Mouse (Mus musculus) forebrain, postnatal 0 days (tissue): ENCODE results near the gene Dab2. TPM values are rescaled to one million over a fixed set of nuclear protein-coding genes. Genes with fewer than 3 reads are reported as not detected.

Experiments
- ATAC-seq: fragments of 200-750 bp; cut with Nextera tagmentation; 2 replicates; pipeline ENCODE4 v1.8.0; 2017; ENCODE audit warnings: mild to moderate bottlenecking, moderate library complexity
- DNase-seq: peaks from one replicate; pipeline ENCODE4 v3.0.0-alpha.2; 2015
- H3K27ac ChIP-seq: fragments of 300-500 bp; sonication (generic); 2 replicates; pipeline ENCODE4 v1.5.1; 2014; ENCODE audit warnings: low read depth, mild to moderate bottlenecking, antibody characterized with exemption, low read length, moderate library complexity, mixed read lengths
- H3K27me3 ChIP-seq: fragments of 300-500 bp; sonication (generic); 2 replicates; pipeline ENCODE4 v1.6.1; 2014; ENCODE audit warnings: mild to moderate bottlenecking, low read length, mixed read lengths; ENCODE audit not compliant: insufficient read depth
- H3K36me3 ChIP-seq: fragments of 300-500 bp; sonication (generic); 2 replicates; pipeline ENCODE4 v1.6.1; 2014; ENCODE audit warnings: mild to moderate bottlenecking, moderate library complexity; ENCODE audit not compliant: insufficient read depth
- H3K4me1 ChIP-seq: fragments of 300-500 bp; sonication (generic); 2 replicates; pipeline ENCODE4 v1.6.1; 2014; ENCODE audit warnings: antibody characterized with exemption; ENCODE audit not compliant: insufficient read depth
- H3K4me2 ChIP-seq: fragments of 300-500 bp; sonication (generic); 2 replicates; pipeline ENCODE4 v1.6.1; 2014; ENCODE audit warnings: low read depth, mild to moderate bottlenecking, moderate library complexity
- H3K4me3 ChIP-seq: fragments of 300-500 bp; sonication (generic); 2 replicates; pipeline ENCODE4 v1.5.1; 2014; ENCODE audit warnings: low read depth, low read length, mixed read lengths
- H3K9ac ChIP-seq: fragments of 300-500 bp; sonication (generic); 2 replicates; pipeline ENCODE4 v1.6.1; 2014; ENCODE audit warnings: mild to moderate bottlenecking
- H3K9me3 ChIP-seq: fragments of 300-500 bp; sonication (generic); 2 replicates; pipeline ENCODE4 v1.6.1; 2016; ENCODE audit warnings: low read length
- CTCF ChIP-seq: sonication (generic); IDR thresholded peaks from 2 replicates; pipeline ENCODE4 v1.5.1; 2016; ENCODE audit warnings: antibody characterized with exemption, control low read depth, low read depth
- WGBS: fragments of 180-500 bp; shearing (Covaris S2); extraction: QIAGEN DNeasy Blood & Tissue Kit; methylation state at CpG from one replicate; pipeline ENCODE4 v1.1.7; 2014; 5-methylcytosine and 5-hydroxymethylcytosine counted together
- polyA plus RNA-seq: library from polyadenylated mRNA; unstranded; fragments of >200 nt; fragmentation: Nextera tagmentation; extraction: Ambion mirVana; gene quantifications from 2 replicates; pipeline ENCODE4 v1.2.1, GENCODE M21; 2015
- total RNA-seq: library from RNA; depleted of rRNA; stranded (reverse); fragments of >200 nt; gene quantifications from 2 replicates; pipeline ENCODE4 v1.2.3, GENCODE M21; 2014

The Dab2 gene
- total and polyA plus RNA-seq, 2 experiments from 2014 or later: 14.3 to 18.2 TPM

DNA sequence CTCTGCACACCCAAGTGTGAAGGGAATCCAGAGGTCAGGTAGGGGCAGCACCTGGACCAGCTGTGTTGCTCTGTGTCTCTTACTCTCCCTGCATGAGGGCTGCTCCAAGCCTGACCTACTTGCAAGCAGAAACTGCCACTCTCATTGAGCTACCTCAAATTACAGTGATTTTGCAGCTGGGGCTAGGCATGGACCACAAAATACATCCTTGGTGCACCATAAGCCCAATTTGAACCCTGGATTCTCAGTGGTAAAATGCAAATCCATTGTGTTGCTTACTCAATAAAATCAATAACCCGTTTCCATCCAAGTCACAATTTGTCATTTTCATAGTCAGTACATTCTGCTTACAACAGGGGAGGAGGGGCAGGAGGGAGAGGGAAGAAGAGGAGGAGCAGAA lies 85.7 kb downstream of the Dab2 start:
- Histone ChIP-seq H3K4me1 (no peaks in the 10 kb centered on the region), H3K9me3 (no peaks in the 10 kb centered on the region)
- no peak for ATAC-seq

DNA sequence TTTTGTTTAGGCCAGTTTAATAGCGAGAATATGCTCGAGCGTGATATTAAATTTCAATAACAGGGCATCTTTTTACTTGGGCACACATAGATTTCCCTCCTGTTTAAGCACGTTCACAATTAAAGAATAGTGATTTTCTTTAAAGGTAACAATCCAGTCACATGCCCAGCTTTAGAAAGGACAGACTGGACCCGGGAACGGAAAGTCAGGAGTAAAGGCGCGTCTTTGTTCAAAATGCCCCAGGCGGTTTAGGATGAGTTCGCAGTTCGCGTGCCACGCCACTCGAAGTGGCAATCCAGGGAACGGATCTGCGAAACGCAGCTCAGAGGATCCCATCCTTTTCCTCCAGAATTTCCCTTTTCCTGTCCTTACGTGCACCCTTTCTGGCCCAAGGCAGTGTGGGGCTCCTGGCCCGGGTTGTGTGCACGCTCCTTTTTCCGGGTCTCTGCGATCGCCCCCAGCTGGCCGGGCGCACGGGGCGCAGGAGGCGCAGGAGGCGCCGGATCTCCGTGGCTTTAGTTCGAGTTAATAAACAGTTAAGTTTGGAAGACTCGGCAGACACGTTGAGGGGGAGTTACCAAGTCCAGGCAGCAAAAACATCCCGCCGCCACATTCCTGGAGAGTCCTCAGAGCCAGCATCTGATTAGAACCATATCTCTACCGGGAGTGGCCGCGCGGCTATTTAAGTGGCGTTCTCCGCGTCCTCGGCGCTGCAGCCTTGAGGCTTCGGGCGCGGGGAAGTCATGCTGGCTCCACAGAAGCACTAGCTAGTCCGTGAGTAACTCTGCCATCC lies 86.8 kb downstream of the Dab2 start:
- H3K27me3 ChIP-seq: peaks cover 4% of the 10 kb centered on the region; the same call in 1 of the 2 replicates
- no peaks in the 10 kb centered on the region for H3K36me3 ChIP-seq
- peak; percentile 61 for TF ChIP-seq CTCF
- WGBS: 2% methylated on average over 49 of the region's 49 CpGs
- ATAC-seq (peak; percentile 95), DNase-seq (peak; percentile 65)
- H3K4me3 ChIP-seq: peak overlapping the region; percentile 52
- peak overlapping the region; percentile 35 for H3K9ac ChIP-seq
- no peaks in the 10 kb centered on the region for H3K4me1 ChIP-seq
- H3K4me2 ChIP-seq: peak overlapping the region; percentile 78
- H3K9me3 ChIP-seq: no peaks in the 10 kb centered on the region
- H3K27ac ChIP-seq: no peak overlapping the region

More for the DNA sequence above, 85.7 kb downstream of the Dab2 start:
- H3K4me2 ChIP-seq: no peak overlapping the region
- peaks cover 4% of the 10 kb centered on the region; the same call in 1 of the 2 replicates for H3K27me3 ChIP-seq
- no peak for DNase-seq
- H3K27ac ChIP-seq: no peak overlapping the region
- no peak overlapping the region for H3K4me3 ChIP-seq
- H3K9ac ChIP-seq: no peak overlapping the region
- WGBS: 28% methylated on average over 1 of the region's 1 CpGs
- H3K36me3 ChIP-seq: no peaks in the 10 kb centered on the region
- no peak for TF ChIP-seq CTCF

DNA sequence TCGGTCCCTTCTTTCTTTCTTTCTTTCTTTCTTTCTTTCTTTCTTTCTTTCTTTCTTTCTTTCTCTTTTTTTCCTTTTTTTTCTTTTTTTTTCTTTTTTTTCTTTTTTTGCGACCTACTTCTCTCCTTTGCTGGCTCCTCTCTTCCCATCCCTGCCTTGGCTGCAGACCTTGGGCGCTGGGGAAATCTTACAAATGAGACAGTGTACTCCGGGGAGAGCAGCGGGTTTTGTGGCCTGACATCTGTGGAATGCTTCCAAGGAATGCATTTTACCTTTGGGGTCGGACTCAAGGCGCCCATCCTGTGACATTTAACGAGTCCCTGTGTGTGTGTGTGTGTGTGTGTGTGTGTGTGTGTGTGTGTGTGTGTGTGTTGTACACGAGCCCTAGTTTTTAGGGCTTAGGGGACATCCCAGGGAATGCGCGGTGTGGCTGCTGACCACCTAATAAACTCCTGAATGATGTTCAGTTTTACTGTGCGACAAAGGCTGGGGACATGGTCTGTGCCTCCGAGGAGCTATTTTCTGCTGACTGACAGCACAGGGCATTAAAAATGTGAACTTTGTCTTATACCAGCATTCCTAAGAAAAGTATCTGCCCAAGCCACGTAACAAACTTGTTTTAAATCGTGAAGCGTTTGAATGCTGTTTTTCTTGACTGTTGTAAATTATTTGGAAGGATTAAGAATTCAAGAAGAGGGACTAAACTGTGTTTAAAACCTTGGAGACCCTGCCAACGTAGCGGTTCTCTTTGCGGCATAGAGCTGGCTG lies 87.6 kb downstream of the Dab2 start:
- H3K36me3 ChIP-seq: no peaks in the 10 kb centered on the region
- H3K27ac ChIP-seq: no peak overlapping the region
- DNase-seq: peak; percentile 5
- peak overlapping the region; percentile 78 for H3K4me2 ChIP-seq
- no peaks in the 10 kb centered on the region for H3K9me3 ChIP-seq
- no peaks in the 10 kb centered on the region for H3K4me1 ChIP-seq
- no peak for ATAC-seq
- 6% methylated on average over 19 of the region's 19 CpGs for WGBS
- peaks cover 4% of the 10 kb centered on the region; the same call in 1 of the 2 replicates for H3K27me3 ChIP-seq
- TF ChIP-seq CTCF: no peak
- peak overlapping the region; percentile 52 for H3K4me3 ChIP-seq
- H3K9ac ChIP-seq: peak overlapping the region; percentile 35

DNA sequence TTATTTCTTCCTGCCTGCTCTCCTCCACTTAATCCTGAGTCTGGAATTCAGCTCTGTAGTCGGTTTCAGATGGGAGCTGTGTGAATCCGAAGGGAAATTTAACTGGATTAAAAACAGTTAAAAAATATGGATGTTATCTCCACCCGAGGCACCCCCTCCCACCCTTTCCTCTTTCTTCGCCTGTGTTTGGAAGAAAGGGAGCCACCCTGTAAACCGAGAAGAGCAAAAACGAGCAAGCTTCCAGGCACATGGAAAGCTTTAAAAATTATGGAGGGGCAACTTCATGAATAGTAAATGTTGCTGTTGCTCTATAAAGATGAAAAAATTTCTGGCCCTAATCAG lies 88.1 kb downstream of the Dab2 start:
- 19% methylated on average over 6 of the region's 6 CpGs for WGBS
- Histone ChIP-seq H3K4me2 (peak overlapping the region; percentile 78), H3K36me3 (no peaks in the 10 kb centered on the region), H3K4me1 (no peaks in the 10 kb centered on the region), H3K27ac (no peak overlapping the region), H3K9ac (peak overlapping the region; percentile 10; the same call in 1 of the 2 replicates), H3K4me3 (peak overlapping the region; percentile 52), H3K27me3 (peaks cover 4% of the 10 kb centered on the region; the same call in 1 of the 2 replicates), H3K9me3 (no peaks in the 10 kb centered on the region)
- TF ChIP-seq CTCF: no peak
- DNase-seq (no peak), ATAC-seq (no peak)

DNA sequence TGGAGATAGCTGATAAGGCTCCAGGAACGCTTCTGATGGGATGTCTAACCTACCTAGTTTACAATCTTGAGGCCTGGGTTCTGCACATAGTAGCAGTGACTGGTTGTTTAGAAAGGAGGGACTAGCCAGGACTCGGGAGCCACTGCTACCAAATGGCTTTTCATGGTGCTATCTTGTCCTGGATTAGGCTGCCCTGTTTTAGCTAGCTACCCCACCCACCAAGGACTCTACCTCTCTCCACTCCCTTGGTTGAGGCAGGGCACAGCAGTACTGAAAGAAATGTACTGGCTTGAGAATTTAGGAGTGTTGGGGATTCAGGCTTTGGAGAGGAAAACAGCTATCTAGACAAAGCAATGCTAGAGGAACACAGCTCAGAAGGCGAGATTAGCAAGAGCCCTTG lies 88.6 kb downstream of the Dab2 start:
- Histone ChIP-seq H3K9ac (no peak overlapping the region; the same call in 1 of the 2 replicates), H3K4me3 (peak overlapping the region; percentile 52; the same call in 1 of the 2 replicates)

DNA sequence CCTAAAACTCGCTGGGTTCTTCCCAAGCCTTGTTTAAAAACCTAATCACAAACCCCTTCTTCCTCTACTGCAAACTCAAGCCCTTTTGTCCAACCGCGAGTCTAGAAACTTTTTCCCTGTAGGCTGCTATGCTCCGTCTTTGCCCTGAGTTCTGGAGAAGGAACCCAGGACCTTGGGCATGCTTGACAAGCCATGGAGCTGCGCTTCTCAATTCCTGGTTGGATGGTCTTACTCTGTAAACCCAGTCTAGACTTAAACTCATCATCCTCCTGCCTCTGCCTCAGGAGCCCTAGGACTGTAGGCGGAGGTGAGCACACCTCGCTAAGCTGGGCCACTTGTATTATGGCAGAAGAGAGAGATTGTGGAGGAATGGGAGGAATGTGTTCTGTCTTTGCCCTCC lies 89.0 kb downstream of the Dab2 start:
- Histone ChIP-seq H3K27ac (no peak overlapping the region), H3K9ac (no peak overlapping the region), H3K27me3 (peaks cover 4% of the 10 kb centered on the region; the same call in 1 of the 2 replicates), H3K4me2 (0 out of 2 replicates have a peak overlapping the region, but pooled peaks have one; percentile 78), H3K4me3 (no peak overlapping the region), H3K36me3 (no peaks in the 10 kb centered on the region), H3K4me1 (no peaks in the 10 kb centered on the region), H3K9me3 (no peaks in the 10 kb centered on the region)
- DNase-seq (no peak), ATAC-seq (no peak)
- 92% methylated on average over 7 of the region's 7 CpGs for WGBS
- no peak for TF ChIP-seq CTCF

More for the DNA sequence above, 88.6 kb downstream of the Dab2 start:
- no peak for DNase-seq
- H3K36me3 ChIP-seq: no peaks in the 10 kb centered on the region
- no peaks in the 10 kb centered on the region for H3K4me1 ChIP-seq
- H3K4me2 ChIP-seq: peak overlapping the region; percentile 78; the same call in 1 of the 2 replicates
- peaks cover 4% of the 10 kb centered on the region; the same call in 1 of the 2 replicates for H3K27me3 ChIP-seq
- TF ChIP-seq CTCF: no peak
- 70% methylated on average over 3 of the region's 3 CpGs for WGBS
- H3K9me3 ChIP-seq: no peaks in the 10 kb centered on the region
- no peak overlapping the region for H3K27ac ChIP-seq
- ATAC-seq: no peak
